In genomic region chr17:78696922-78697321, GRCm38 (mm10) we compare ENCODE assay signal across 18 mouse cellular contexts.
"Had no signal": no experiment of that assay in that cellular context is flagged by ENCODE, and none has a peak within 500 bp of the region (broad histone marks: within the 10 kb centered on the region; RNA-seq: fewer than 3 reads in every experiment).

No protein-coding gene starts in this region.

- H3K27ac ChIP-seq: lung, embryonic 15.5 days; midbrain, embryonic 12.5 days; midbrain, embryonic 15.5 days; neural tube, embryonic 12.5 days; neural tube, embryonic 15.5 days; stomach, embryonic 15.5 days had no signal

- H3K9me3 ChIP-seq: lung, embryonic 15.5 days; midbrain, embryonic 12.5 days; midbrain, embryonic 15.5 days; neural tube, embryonic 12.5 days; neural tube, embryonic 15.5 days; stomach, embryonic 15.5 days had no signal

- H3K4me3 ChIP-seq: lung, embryonic 15.5 days; midbrain, embryonic 12.5 days; midbrain, embryonic 15.5 days; neural tube, embryonic 12.5 days; neural tube, embryonic 15.5 days; stomach, embryonic 15.5 days had no signal

- H3K36me3 ChIP-seq: midbrain, embryonic 15.5 days; neural tube, embryonic 12.5 days had no signal

- H3K9ac ChIP-seq: lung, embryonic 15.5 days; midbrain, embryonic 12.5 days; midbrain, embryonic 15.5 days; neural tube, embryonic 12.5 days; neural tube, embryonic 15.5 days; stomach, embryonic 15.5 days had no signal

- H3K27me3 ChIP-seq: lung, embryonic 15.5 days; midbrain, embryonic 12.5 days; midbrain, embryonic 15.5 days; neural tube, embryonic 12.5 days; neural tube, embryonic 15.5 days; stomach, embryonic 15.5 days had no signal

- H3K4me1 ChIP-seq: lung, embryonic 15.5 days; midbrain, embryonic 12.5 days; midbrain, embryonic 15.5 days; neural tube, embryonic 12.5 days; neural tube, embryonic 15.5 days; stomach, embryonic 15.5 days had no signal

- ATAC-seq: intestine, embryonic 16.5 days; midbrain, embryonic 15.5 days had no signal

- H3K4me2 ChIP-seq: lung, embryonic 15.5 days; midbrain, embryonic 12.5 days; midbrain, embryonic 15.5 days; neural tube, embryonic 12.5 days; neural tube, embryonic 15.5 days; stomach, embryonic 15.5 days had no signal

- DNase-seq: kidney, adult 18-20 months; kidney, adult 9 months; kidney, postnatal 14 days; kidney, postnatal 4 days; lung, adult 18-20 months; lung, postnatal 10 days; lung, postnatal 36 days; right cerebral cortex, adult 18-20 months; right cerebral cortex, postnatal 25 days; spleen, adult 18-20 months; thymus, postnatal 25 days had no signal
